Mouse (Mus musculus) thymus, postnatal 25 days (tissue): ENCODE measurements around the gene Minos1.

Experiments
- DNase-seq: peaks from one replicate; pipeline ENCODE4 v3.0.0; 2022

Minos1 gene

GRCm38 (mm10) chr4:139142985-139143384, 12.1 kb upstream of the Minos1 start:
- DNase-seq = no peak

- DNase-seq = no peak
Observed at GRCm38 (mm10) chr4:139141785-139142184, 10.9 kb upstream of the Minos1 start.

DNA sequence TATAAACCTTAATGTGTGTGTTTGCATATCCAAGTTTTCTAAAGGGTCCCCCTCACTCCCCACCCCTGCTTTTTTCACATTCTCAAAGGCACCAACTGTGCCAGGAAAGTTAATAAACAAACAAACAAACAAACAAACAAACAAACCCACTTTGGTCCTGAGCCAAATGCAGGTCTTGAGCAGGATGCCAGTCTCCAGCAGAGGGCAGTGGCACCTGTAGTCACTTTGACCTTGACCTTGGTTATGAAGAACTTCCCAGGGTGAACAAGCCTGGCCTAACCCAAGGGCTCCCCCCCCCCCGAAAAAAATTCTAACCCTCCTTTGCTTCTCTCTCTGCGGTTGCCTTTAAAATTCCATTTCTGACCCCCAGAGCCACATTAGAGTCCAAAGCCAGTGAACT, 9.4 kb upstream of the Minos1 start:
- no peak for DNase-seq

DNA sequence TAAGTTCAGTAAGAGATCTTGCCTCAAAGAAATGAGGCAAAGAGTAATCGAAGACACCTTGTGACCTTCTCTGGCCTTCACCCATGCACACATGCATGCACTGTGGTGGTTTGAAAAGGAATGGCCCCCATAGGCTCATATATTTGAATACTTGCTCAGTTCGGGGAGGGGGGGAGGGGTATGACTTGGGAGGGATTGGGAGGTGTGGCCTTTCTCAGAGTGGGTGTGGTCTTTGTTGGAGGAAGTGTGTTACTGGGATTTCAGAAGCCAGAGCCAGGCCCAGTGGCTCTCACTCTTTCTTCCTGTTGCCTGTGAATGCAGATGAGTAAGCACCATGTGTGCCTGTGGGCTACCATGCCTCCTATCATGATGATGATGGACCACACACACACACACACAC, 5.1 kb upstream of the Minos1 start:
- no peak for DNase-seq

GRCm38 (mm10) chr4:139133109-139133508, 2.2 kb upstream of the Minos1 start:
- no peak for DNase-seq

DNA sequence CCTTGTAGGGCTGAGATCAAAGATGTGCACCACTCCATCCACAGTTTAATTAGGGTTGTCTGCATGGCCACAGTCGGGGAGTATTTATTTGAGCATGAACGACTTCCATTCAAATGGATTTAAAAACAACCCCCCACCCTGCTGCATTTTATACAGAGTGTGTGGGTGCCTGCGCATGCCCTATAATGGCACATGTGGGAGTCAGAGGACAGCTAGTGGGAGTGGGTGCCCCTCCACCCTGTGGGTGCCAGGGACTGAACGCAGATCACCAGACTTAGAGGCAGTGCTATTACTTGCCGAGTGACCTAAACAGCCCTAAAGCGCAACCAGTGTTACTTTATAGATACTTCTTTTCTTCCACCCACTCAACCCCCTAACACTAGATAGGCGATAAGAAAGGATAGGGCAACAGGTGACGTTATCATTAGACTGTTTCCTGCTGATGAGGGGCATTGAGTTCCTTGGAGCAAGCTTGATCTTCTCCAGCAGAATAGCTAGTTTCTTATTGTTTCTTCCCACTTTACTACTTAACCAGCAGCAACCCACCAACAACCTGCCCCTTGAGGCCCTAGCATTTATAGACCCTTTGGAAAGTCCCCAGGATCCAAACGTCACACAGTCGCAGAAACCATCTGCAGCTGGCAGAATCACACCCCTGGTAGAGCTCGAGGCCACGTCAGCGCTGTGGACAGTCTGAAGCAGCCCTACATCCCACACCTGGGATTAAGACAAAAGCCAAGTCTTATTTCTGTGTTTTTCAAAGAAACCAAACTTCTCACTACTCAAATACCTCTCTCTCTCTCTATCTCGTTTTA, 1.2 kb upstream of the Minos1 start:
- no peak for DNase-seq

- DNase-seq = no peak
Observed at GRCm38 (mm10) chr4:139129806-139130700, 860 bp downstream of the Minos1 start.

- DNase-seq = no peak
Observed at GRCm38 (mm10) chr4:139126475-139126874, 4.4 kb downstream of the Minos1 start.

DNA sequence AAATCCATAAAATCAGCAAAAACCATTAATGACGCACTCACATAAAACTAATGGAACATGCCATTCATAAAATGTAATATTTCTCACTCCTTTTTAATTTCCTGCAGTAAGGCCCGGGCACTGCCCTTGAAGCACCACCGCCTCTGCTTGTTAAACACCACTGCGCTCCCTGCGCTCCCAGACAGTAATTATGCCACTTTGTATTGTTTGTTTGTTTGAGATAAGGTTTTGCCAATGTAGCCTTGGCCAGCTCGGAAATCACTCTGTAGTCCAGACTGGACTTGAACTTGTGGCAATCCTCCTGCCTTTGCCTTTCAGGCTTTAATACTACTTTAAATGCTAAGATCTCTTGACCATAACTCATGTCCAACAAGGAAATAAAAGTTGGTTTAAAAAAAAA, 6.0 kb downstream of the Minos1 start:
- DNase-seq = no peak

DNA sequence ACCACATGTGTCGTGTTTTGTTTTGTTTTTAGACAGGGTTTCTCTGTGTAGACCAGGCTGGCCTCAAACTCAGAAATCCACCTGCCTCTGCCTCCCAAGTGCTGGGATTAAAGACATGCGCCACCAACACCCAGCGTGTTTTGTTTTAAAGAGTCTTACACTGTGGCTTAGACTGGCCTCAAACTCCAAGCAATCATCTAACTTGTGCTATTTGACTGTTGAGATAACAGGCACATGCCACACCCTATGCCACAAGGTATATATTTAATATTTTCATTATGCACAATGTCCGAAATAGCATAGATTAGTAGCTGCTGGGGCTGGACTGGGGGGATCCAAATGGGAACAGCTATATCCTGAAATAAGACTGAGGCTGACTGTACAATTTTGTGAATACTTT, 8.4 kb downstream of the Minos1 start:
- DNase-seq = no peak

- no peak for DNase-seq
Observed at GRCm38 (mm10) chr4:139120998-139121397, 9.9 kb downstream of the Minos1 start.

DNA sequence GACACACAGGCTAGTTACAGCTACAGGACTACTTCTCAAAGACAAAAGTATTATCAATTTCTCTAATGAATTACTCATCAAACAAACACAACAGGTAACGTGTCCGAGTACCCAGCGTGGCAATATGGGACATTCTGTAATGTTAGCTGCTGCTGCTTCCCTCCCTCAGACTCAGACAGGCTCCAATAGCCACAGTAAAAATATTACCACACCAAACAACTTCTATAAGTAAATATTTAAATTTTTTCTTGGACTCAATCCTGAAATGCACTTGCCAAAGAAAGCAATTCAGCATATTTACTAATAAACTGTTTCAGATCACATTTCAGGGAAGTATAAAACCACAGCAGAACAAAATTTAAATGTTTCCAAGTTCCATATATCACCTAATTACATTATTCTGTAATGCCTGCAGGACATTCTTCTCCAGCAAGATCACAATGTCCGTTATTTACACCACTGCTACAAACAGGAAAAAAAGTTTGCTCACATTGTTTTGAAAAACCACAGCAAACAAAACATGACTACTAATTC, 10.6 kb downstream of the Minos1 start:
- no peak for DNase-seq

GRCm38 (mm10) chr4:139116356-139117063, 14.4 kb downstream of the Minos1 start:
- DNase-seq = no peak

- no peak for DNase-seq
Observed at GRCm38 (mm10) chr4:139115721-139116120, 15.2 kb downstream of the Minos1 start.

DNA sequence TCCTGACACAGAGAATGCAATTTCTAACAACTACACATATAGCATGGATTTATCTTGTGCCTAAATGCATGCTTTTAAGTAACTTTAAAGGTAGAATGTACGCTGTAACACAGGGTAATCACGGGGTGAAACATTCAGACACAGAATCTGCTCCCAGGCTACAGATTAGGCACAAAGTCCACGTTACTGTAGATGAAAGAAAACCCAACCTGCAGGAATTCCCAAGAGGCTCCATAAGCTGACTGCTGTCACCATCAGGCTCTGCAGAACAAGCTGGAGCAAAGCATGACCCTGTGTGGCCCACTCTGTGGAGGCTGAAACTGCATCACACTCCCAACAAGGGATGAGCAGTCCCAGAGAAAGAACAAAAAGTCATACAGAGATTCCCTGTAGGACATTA, 18.4 kb downstream of the Minos1 start:
- DNase-seq = no peak

DNA sequence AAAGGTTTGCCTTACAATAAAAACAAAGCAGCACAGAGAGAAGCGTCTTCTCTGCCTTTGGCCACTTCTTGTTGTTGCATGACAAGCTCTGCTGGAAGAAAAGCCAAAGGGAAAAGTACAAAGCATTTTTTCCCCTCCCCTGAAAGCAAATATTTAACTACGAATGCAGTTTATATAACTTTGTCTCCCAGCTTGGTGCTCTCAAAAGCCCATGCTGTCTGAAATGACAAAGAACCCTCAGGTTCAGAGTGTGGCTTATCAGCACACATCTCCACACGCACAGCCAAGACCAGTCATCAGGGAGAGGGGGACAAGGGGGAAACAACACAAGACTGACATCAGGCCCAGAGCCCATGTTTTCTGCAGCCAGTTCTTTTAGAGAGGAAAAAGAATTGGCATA, 19.5 kb downstream of the Minos1 start:
- DNase-seq = no peak

GRCm38 (mm10) chr4:139110858-139111257, 20.1 kb downstream of the Minos1 start:
- no peak for DNase-seq

- DNase-seq = no peak
Observed at GRCm38 (mm10) chr4:139105453-139105852, 25.5 kb downstream of the Minos1 start.

DNA sequence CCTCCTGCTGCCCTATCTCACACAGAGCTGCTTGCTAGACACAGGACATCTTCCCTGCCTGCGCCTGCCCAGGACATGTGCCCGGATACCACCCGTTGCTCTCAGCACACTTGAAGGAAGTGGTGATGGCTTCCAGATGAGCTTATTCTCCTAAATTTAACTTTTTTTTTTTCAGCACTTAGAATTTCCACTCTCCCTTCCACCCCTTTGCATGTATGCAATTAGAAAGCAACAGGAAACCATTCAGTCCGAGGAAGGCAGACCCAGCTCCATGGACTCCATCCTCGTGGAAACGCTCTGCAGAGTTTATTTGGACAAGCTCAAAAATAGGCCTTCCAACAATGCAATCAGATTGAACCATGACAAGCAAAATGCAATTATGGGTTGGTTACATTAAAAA, 29.4 kb downstream of the Minos1 start:
- no peak for DNase-seq

DNA sequence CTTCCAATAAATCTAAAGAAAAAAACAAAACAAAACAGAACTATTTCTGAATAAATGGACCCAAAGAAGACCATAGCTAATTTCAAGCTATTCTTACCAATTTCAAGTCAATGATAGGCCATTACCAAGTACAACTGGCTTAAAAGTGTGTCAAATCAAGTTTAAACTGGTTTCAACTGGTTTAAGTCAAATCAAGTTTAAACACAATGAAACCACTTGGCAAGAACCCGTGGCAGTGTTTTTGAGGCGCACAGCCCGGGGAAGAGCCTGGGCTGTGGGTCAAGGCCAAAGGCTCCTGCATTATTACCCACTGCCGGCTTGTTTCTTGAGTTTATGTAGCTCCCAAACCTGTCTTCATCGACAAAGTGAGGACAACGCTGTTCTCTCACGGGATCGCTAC, 30.6 kb downstream of the Minos1 start:
- DNase-seq = no peak

DNA sequence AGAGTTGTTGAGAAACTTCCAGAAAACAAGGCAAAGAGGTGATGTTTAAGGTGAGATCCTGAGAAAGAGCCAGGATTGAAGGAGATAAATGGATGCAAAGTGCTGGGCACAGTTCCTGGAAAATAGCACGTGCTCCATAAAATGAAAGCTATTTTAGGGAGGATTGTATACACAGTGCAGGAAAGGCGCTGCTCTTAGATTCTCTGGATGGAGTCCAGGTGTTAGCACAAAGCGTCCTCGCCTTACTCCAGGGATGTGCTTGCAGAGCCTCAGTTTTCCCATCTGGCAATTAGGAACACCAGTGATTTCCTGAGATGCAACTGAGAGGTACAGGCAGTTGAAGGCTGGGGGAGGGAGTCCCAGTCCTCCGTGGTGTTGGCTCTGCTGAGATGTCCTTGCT, 34.7 kb downstream of the Minos1 start:
- DNase-seq = no peak

- DNase-seq = no peak
Observed at GRCm38 (mm10) chr4:139095406-139095805, 35.5 kb downstream of the Minos1 start.

DNA sequence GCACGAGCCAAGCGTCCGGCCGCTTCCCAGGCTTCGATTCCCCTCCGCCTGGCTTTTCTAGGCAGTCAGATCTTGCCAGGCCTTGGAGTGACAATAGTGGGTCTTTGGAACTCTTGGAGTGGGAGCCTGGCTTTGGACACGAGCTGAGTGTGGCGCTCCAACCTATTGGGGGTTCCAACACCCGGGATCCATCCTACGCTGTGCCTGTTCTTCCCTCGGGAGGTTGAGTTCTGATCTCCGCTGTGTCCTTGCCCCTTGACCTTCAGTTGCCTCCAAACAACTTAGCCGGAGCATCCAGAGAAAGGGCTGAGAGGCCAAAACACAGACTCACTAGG, 37.8 kb downstream of the Minos1 start:
- DNase-seq = no peak
